Mouse (Mus musculus) embryonic fibroblast, embryonic 13.5 days (primary cell): ENCODE results near the gene Gm35549.

ENCODE experiments used
- CTCF ChIP-seq: IDR thresholded peaks from 2 replicates; pipeline ENCODE4 v1.5.1; 2011; ENCODE audit warnings: mild to moderate bottlenecking, control low read depth, low read length, moderate library complexity, borderline replicate concordance; ENCODE audit not compliant: insufficient read depth
- POLR2A ChIP-seq: IDR thresholded peaks from 2 replicates; pipeline ENCODE4 v1.6.1; 2011; ENCODE audit warnings: low read depth, mild to moderate bottlenecking, control low read depth, low read length, moderate library complexity

DNA sequence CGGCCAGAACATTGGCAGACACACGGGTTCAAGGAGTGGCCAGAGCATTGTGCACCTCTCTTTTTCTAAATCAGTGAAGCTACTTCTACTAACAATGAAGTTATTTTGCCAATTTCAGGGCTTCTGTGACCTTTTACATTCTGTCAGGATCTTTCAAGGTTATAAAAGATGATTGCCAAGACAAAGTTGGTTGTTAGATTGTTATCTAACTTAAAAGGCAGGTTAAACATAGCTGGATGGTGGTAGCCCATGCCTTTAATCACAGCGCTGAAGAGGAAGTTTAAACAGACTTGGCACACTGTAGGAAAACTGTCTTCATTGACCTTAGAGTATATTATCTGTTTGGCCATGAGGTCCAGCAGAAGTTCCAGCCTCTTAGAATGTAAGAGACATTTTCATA is 1.8 kb upstream of the Gm35549 start:
- TF ChIP-seq POLR2A (no peak), CTCF (no peak)
